Mouse (Mus musculus): ENCODE measurements around the gene Aprt.

GRCm38 (mm10) chr8:122600666-122601065, 24.0 kb upstream of the Aprt start:
- no peak for TF ChIP-seq CTCF (conservative IDR thresholded peaks at IDR 0.05; ENCODE audit: low read length)
- no peak for TF ChIP-seq POU5F1 (IDR thresholded peaks at IDR 0.05; ENCODE audit: borderline replicate concordance, low read length)
